Mouse (Mus musculus) heart, embryonic 11.5 days (tissue): ENCODE results near the gene 4931428L18Rik. TPM values are rescaled to one million over a fixed set of nuclear protein-coding genes. Genes with fewer than 3 reads are reported as not detected.

ENCODE experiments used
- ATAC-seq: fragments of 200-750 bp; cut with Nextera tagmentation; replicated peaks from 2 replicates; pipeline ENCODE4 v1.8.0; 2017; ENCODE audit warnings: moderate library complexity; ENCODE audit not compliant: insufficient number of reproducible peaks, low FRiP score, low TSS enrichment
- H3K27ac ChIP-seq: fragments of 300-500 bp; sonication (generic); 2 replicates; pipeline ENCODE4 v1.5.1; 2014; ENCODE audit warnings: mild to moderate bottlenecking, low read depth, low read length
- H3K27me3 ChIP-seq: fragments of 300-500 bp; sonication (generic); 2 replicates; pipeline ENCODE4 v1.6.1; 2014; ENCODE audit warnings: mild to moderate bottlenecking, low read length, mixed read lengths; ENCODE audit not compliant: control insufficient read depth, insufficient read depth
- H3K36me3 ChIP-seq: fragments of 300-500 bp; sonication (generic); 2 replicates; pipeline ENCODE4 v1.6.1; 2014; ENCODE audit warnings: mild to moderate bottlenecking, low read length, moderate library complexity, mixed read lengths; ENCODE audit not compliant: control insufficient read depth, insufficient read depth
- H3K4me1 ChIP-seq: fragments of 300-500 bp; sonication (generic); 2 replicates; pipeline ENCODE4 v1.6.1; 2014; ENCODE audit warnings: low read length; ENCODE audit not compliant: control insufficient read depth, insufficient read depth
- H3K4me2 ChIP-seq: fragments of 300-500 bp; sonication (generic); 2 replicates; pipeline ENCODE4 v1.6.1; 2014; ENCODE audit warnings: mild to moderate bottlenecking, moderate library complexity
- H3K4me3 ChIP-seq: fragments of 300-500 bp; sonication (generic); 2 replicates; pipeline ENCODE4 v1.5.1; 2014; ENCODE audit warnings: low read depth, low read length
- H3K9ac ChIP-seq: fragments of 300-500 bp; sonication (generic); 2 replicates; pipeline ENCODE4 v1.6.1; 2014; ENCODE audit warnings: mild to moderate bottlenecking, low read depth, low read length, moderate library complexity
- H3K9me3 ChIP-seq: fragments of 300-500 bp; sonication (generic); replicated peaks from 2 replicates; pipeline ENCODE4 v1.6.1; 2016; ENCODE audit warnings: low read length; ENCODE audit not compliant: control insufficient read depth
- WGBS: fragments of 180-500 bp; shearing (Covaris S2); extraction: QIAGEN DNeasy Blood & Tissue Kit; methylation state at CpG from one replicate; pipeline ENCODE4 v1.1.7; 2014; ENCODE audit not compliant: insufficient replicate concordance; 5-methylcytosine and 5-hydroxymethylcytosine counted together
- polyA plus RNA-seq: library from polyadenylated mRNA; unstranded; fragments of >200 nt; fragmentation: Nextera tagmentation; extraction: Ambion mirVana; gene quantifications from 2 replicates; pipeline ENCODE4 v1.2.1, GENCODE M21; 2014

4931428L18Rik gene
- polyA plus RNA-seq, 1 experiment from 2014 or later: not detected

DNA sequence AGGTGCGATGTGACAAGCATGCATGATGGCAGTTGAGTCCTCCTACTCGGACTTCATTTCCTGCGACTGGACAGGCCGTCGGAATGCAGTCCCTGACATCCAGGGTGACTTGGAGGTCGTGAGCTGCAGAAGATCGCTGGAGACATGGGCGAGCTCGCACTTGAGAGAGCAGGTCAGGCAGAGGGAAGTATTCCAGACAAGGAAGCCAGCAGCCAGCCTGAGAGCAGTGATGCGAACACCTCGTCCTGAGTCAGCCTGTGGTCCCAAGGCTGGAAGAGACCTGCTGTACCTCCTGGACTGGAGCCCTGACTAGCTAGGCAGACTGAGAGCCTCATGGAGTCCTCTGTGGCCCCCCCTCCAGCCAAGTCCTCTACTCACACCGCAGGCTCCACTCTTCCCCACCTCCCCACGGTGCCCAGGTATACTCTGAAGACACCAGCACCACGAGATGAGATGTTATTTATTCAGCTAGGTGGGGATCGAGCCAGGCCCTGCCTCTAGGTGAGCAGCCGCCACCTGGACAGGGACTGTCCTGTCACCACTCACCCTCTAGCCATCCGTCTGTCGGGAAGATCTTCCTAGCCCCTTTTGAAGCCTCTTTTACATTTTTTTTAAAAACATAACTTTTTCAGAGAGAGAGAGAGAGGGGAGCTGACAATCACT lies 57.8 kb downstream of the 4931428L18Rik start:
- WGBS: 50% methylated on average over 18 of the region's 18 CpGs
- no peak overlapping the region for H3K9ac ChIP-seq
- peak; percentile 55; the same call in 1 of the 2 replicates for ATAC-seq
- no peak overlapping the region for H3K4me2 ChIP-seq
- no peak overlapping the region for H3K4me3 ChIP-seq
- no peaks in the 10 kb centered on the region for H3K9me3 ChIP-seq
- H3K4me1 ChIP-seq: no peaks in the 10 kb centered on the region
- H3K27ac ChIP-seq: no peak overlapping the region
- H3K36me3 ChIP-seq: no peaks in the 10 kb centered on the region
- H3K27me3 ChIP-seq: no peaks in the 10 kb centered on the region

- Histone ChIP-seq H3K27ac (no peak overlapping the region), H3K4me3 (no peak overlapping the region), H3K27me3 (no peaks in the 10 kb centered on the region), H3K4me1 (no peaks in the 10 kb centered on the region), H3K36me3 (no peaks in the 10 kb centered on the region), H3K9me3 (no peaks in the 10 kb centered on the region), H3K9ac (no peak overlapping the region), H3K4me2 (no peak overlapping the region)
- WGBS: 70% methylated on average over 2 of the region's 2 CpGs
- no peak for ATAC-seq
Observed at GRCm38 (mm10) chr1:31156884-31157283, 65.6 kb downstream of the 4931428L18Rik start.

- Histone ChIP-seq H3K4me3 (no peak overlapping the region), H3K4me1 (no peaks in the 10 kb centered on the region), H3K27me3 (no peaks in the 10 kb centered on the region), H3K9ac (no peak overlapping the region), H3K27ac (no peak overlapping the region), H3K9me3 (no peaks in the 10 kb centered on the region), H3K36me3 (no peaks in the 10 kb centered on the region), H3K4me2 (no peak overlapping the region)
- ATAC-seq: no peak
- 41% methylated on average over 2 of the region's 2 CpGs for WGBS
Observed at GRCm38 (mm10) chr1:31156185-31156584, 66.3 kb downstream of the 4931428L18Rik start.

DNA sequence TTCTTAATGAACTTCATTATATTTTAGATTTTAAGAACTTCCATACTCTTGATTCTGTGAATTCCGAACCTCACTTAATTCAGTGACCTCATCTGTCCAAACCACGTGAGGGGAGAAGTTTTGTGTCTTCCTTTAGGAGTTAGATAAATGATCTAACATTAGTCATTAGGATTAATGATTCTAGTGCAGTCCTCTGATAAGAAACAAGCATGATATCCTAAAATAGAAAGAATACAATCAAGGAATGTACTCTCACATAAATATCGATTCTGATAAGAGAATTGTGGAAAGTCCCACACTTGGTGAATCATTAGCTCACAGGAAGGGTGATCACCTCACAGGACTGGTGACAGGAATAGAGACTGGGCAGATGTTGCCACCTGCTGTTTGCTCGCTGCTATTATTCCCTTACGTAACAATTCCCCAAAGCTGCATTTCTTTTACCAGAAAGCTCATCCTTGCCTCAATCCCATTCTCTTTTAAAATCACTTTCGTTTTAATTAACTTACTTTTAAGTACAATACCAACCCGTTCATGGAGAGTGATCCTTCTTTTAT lies 68.6 kb downstream of the 4931428L18Rik start:
- WGBS: 13% methylated on average over 7 of the region's 7 CpGs
- H3K4me2 ChIP-seq: no peak overlapping the region
- H3K27ac ChIP-seq: no peak overlapping the region
- no peak overlapping the region for H3K4me3 ChIP-seq
- ATAC-seq: no peak
- no peaks in the 10 kb centered on the region for H3K9me3 ChIP-seq
- H3K36me3 ChIP-seq: no peaks in the 10 kb centered on the region
- H3K9ac ChIP-seq: no peak overlapping the region
- no peaks in the 10 kb centered on the region for H3K27me3 ChIP-seq
- H3K4me1 ChIP-seq: no peaks in the 10 kb centered on the region

- ATAC-seq: 0 out of 2 replicates have a peak, but pooled peaks have one; percentile 27
- no peak overlapping the region for H3K4me3 ChIP-seq
- H3K4me2 ChIP-seq: no peak overlapping the region
- WGBS: 60% methylated on average over 2 of the region's 2 CpGs
- H3K9ac ChIP-seq: no peak overlapping the region
- no peaks in the 10 kb centered on the region for H3K27me3 ChIP-seq
- no peaks in the 10 kb centered on the region for H3K4me1 ChIP-seq
- no peaks in the 10 kb centered on the region for H3K9me3 ChIP-seq
- H3K36me3 ChIP-seq: no peaks in the 10 kb centered on the region
- H3K27ac ChIP-seq: no peak overlapping the region
Observed at GRCm38 (mm10) chr1:31152799-31153426, 69.6 kb downstream of the 4931428L18Rik start.

GRCm38 (mm10) chr1:31150546-31150945 lies 71.9 kb downstream of the 4931428L18Rik start:
- Histone ChIP-seq H3K4me1 (no peaks in the 10 kb centered on the region), H3K27ac (no peak overlapping the region), H3K4me3 (no peak overlapping the region), H3K9me3 (no peaks in the 10 kb centered on the region), H3K36me3 (no peaks in the 10 kb centered on the region), H3K9ac (no peak overlapping the region), H3K4me2 (no peak overlapping the region), H3K27me3 (no peaks in the 10 kb centered on the region)
- WGBS: 63% methylated on average over 3 of the region's 3 CpGs
- no peak for ATAC-seq

- Histone ChIP-seq H3K27ac (no peak overlapping the region), H3K4me3 (no peak overlapping the region), H3K9me3 (no peaks in the 10 kb centered on the region), H3K4me1 (no peaks in the 10 kb centered on the region), H3K4me2 (no peak overlapping the region), H3K36me3 (no peaks in the 10 kb centered on the region), H3K9ac (no peak overlapping the region), H3K27me3 (no peaks in the 10 kb centered on the region)
- WGBS: 48% methylated on average over 6 of the region's 6 CpGs
- ATAC-seq: no peak
Observed at GRCm38 (mm10) chr1:31149671-31150070, 72.8 kb downstream of the 4931428L18Rik start.

DNA sequence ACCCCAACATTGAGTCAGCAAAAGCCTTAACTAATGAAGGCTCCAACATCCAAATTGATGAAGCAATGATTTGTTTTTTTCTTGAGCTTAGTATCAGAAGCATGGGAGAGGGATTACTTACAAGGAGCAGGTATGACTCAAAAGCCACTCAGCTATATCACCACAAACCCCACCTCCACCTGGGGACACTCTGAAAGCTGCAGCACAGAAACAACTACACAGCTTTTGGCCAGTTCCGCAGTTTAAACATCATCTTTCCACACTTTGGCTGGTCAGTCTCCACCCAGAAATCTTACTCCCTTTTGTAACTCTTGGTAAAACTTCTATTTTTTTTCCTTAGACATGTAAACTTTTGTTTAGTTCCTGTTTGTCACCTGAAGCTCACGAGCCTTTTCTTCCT lies 78.9 kb downstream of the 4931428L18Rik start:
- 69% methylated on average over 2 of the region's 2 CpGs for WGBS
- no peak for ATAC-seq
- H3K9me3 ChIP-seq: no peaks in the 10 kb centered on the region
- no peak overlapping the region for H3K9ac ChIP-seq
- no peaks in the 10 kb centered on the region for H3K27me3 ChIP-seq
- H3K4me3 ChIP-seq: no peak overlapping the region
- no peaks in the 10 kb centered on the region for H3K36me3 ChIP-seq
- H3K4me1 ChIP-seq: no peaks in the 10 kb centered on the region
- H3K4me2 ChIP-seq: no peak overlapping the region
- no peak overlapping the region for H3K27ac ChIP-seq
